Comparison of ENCODE assay signal across 1 mouse cellular context in genomic region chr11:105349780-105350324, GRCm38 (mm10).
TF ChIP-seq lines count a peak whose summit lies in the region.

No protein-coding gene starts in this region.

TF ChIP-seq in CH12.LX, 34 proteins besides CTCF, POLR2A, EP300 and RAD21 (continued from another document):
- TF ChIP-seq KAT2A (IDR thresholded peaks at IDR 0.05; ENCODE audit: insufficient replicate concordance, low read length) = no peak
- TF ChIP-seq CHD2 (IDR thresholded peaks at IDR 0.05; ENCODE audit: low read length) = no peak
- TF ChIP-seq ZNF384 (IDR thresholded peaks at IDR 0.05; ENCODE audit: low read depth, low read length) = no peak
- TF ChIP-seq MAZ (IDR thresholded peaks at IDR 0.05; ENCODE audit: low read depth, low read length) = no peak
- no peak for TF ChIP-seq PAX5 (IDR thresholded peaks at IDR 0.05; ENCODE audit: low read length)
- no peak for TF ChIP-seq RCOR1 (conservative IDR thresholded peaks at IDR 0.05; ENCODE audit: low read depth, low read length)
- TF ChIP-seq NRF1 (IDR thresholded peaks at IDR 0.05; ENCODE audit: low read depth, low read length) = no peak
- no peak for TF ChIP-seq ZC3H11A (IDR thresholded peaks at IDR 0.05; ENCODE audit: low read depth, low read length)
- TF ChIP-seq USF2 (conservative IDR thresholded peaks at IDR 0.05; ENCODE audit: low read depth, low read length) = no peak
- no peak for TF ChIP-seq E2F4 (IDR thresholded peaks at IDR 0.05; ENCODE audit: insufficient replicate concordance, low read depth, low read length)
- no peak for TF ChIP-seq SMC3 (IDR thresholded peaks at IDR 0.05; ENCODE audit: low read depth, low read length)
- no peak for TF ChIP-seq ZMIZ1 (IDR thresholded peaks at IDR 0.05; ENCODE audit: low read depth, low read length)
- no peak for TF ChIP-seq GABPA (IDR thresholded peaks at IDR 0.05; ENCODE audit: insufficient replicate concordance, low read depth, low read length)
- TF ChIP-seq MAX (IDR thresholded peaks at IDR 0.05; ENCODE audit: low read length) = no peak
- TF ChIP-seq HCFC1 (IDR thresholded peaks at IDR 0.05; ENCODE audit: low read depth, low read length) = no peak
